Mouse (Mus musculus) testis, adult 2 months (tissue): ENCODE measurements around the gene Abca1. TPM values are rescaled to one million over a fixed set of nuclear protein-coding genes. Genes with fewer than 3 reads are reported as not detected.

Experiments
- H3K27ac ChIP-seq: fragments of 200-500 bp; 2 replicates; pipeline ENCODE4 v1.5.1; 2012; ENCODE audit warnings: low read depth, low read length; ENCODE audit not compliant: control insufficient read depth, insufficient read depth
- H3K27me3 ChIP-seq: fragments of 200-500 bp; 2 replicates; pipeline ENCODE4 v1.6.1; 2012; ENCODE audit warnings: mild to moderate bottlenecking, low read length, moderate library complexity; ENCODE audit not compliant: control insufficient read depth, insufficient read depth
- H3K36me3 ChIP-seq: fragments of 200-500 bp; 2 replicates; pipeline ENCODE4 v1.6.1; 2012; ENCODE audit warnings: mild to moderate bottlenecking, low read length; ENCODE audit not compliant: control insufficient read depth, insufficient read depth
- H3K4me1 ChIP-seq: fragments of 200-500 bp; 2 replicates; pipeline ENCODE4 v1.6.1; 2012; ENCODE audit warnings: low read length; ENCODE audit not compliant: control insufficient read depth, insufficient read depth
- H3K4me3 ChIP-seq: fragments of 200-500 bp; 2 replicates; pipeline ENCODE4 v1.5.1; 2012; ENCODE audit warnings: low read depth, mild to moderate bottlenecking, low read length, moderate library complexity, mixed read lengths; ENCODE audit not compliant: control insufficient read depth
- CTCF ChIP-seq: fragments of 200-500 bp; IDR thresholded peaks from 2 replicates; pipeline ENCODE4 v1.5.1; 2012; ENCODE audit warnings: low read depth, mild to moderate bottlenecking, inconsistent platforms, low read length, moderate library complexity; ENCODE audit not compliant: control insufficient read depth, insufficient read depth, insufficient replicate concordance
- POLR2A ChIP-seq: fragments of 200-500 bp; IDR thresholded peaks from 2 replicates; pipeline ENCODE4 v1.6.1; 2012; ENCODE audit warnings: low read depth, mild to moderate bottlenecking, inconsistent platforms, low read length, moderate library complexity; ENCODE audit not compliant: control insufficient read depth
- polyA plus RNA-seq: library from polyadenylated mRNA; depleted of rRNA; stranded (reverse); fragments of >200 nt; gene quantifications from 2 replicates; pipeline ENCODE4 v1.2.3, GENCODE M21; 2012

Abca1 gene
- polyA plus RNA-seq, 1 experiment = 9.8 TPM

DNA sequence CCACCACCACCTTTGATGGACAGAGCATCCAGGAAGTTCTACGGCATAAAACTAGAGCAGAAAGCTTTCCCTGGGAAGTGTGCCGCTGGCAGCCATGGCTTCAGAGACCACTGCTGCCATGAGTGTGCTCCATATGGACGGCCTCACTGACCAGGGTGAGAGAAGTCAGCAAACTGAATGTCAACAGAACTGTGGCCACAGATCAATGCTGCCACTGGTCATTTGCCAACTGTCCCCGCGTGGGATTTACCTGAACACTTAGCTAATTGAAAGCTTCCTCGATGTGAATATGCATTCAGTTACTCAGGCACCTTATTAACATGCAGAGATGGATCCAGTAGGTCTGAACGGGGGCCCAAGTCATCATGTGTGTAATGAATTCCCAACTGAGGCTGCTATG is 86.7 kb downstream of the Abca1 start:
- no peaks in the 10 kb centered on the region for H3K36me3 ChIP-seq
- no peak overlapping the region for H3K4me3 ChIP-seq
- no peaks in the 10 kb centered on the region for H3K27me3 ChIP-seq
- no peaks in the 10 kb centered on the region for H3K4me1 ChIP-seq
- H3K27ac ChIP-seq = no peak overlapping the region
- TF ChIP-seq POLR2A = no peak
- TF ChIP-seq CTCF = no peak

GRCm38 (mm10) chr4:53062301-53063008 is 97.2 kb downstream of the Abca1 start:
- no peaks in the 10 kb centered on the region for H3K36me3 ChIP-seq
- no peaks in the 10 kb centered on the region for H3K27me3 ChIP-seq
- TF ChIP-seq POLR2A (no peak), CTCF (no peak)
- H3K27ac ChIP-seq = no peak overlapping the region
- H3K4me3 ChIP-seq = no peak overlapping the region
- H3K4me1 ChIP-seq = no peaks in the 10 kb centered on the region

DNA sequence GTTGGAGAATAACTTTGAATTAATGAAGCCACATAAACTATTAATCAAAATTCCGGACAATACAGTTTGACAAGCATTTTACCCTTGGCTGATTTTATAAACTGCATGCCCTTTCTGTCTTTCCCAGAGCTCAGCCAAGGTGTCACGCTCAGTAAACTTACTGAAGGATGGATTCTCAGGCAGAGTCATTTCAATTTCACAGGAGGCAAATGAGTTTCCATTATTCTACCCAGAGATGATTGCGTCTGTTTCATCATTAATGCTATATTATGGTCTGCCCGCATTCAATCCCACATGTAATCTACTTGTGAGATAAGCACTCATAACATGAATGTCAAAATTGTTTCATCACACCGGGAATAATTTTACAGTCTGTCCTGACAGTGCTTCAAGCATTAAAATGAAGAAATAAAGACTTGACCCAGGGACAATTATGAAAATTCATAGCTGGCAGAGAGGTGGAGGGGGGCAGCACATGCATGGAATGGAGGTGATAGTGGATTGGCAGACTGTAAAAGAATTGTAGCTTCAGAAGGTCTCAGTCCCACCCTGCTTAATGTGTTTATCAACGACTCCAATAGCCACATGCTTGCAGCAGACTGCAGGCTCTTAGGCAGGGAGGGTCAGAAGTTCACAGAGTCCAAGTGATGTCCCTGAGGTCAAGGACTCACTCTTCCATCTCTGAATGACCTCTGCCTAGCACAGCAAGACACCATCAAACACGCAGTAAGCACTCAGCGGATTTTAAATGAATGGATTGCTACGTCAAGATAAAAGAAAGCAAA is 113.3 kb downstream of the Abca1 start:
- no peaks in the 10 kb centered on the region for H3K27me3 ChIP-seq
- H3K27ac ChIP-seq = no peak overlapping the region
- H3K4me3 ChIP-seq = no peak overlapping the region
- H3K36me3 ChIP-seq = no peaks in the 10 kb centered on the region
- no peaks in the 10 kb centered on the region for H3K4me1 ChIP-seq
- TF ChIP-seq POLR2A = no peak
- no peak for TF ChIP-seq CTCF

DNA sequence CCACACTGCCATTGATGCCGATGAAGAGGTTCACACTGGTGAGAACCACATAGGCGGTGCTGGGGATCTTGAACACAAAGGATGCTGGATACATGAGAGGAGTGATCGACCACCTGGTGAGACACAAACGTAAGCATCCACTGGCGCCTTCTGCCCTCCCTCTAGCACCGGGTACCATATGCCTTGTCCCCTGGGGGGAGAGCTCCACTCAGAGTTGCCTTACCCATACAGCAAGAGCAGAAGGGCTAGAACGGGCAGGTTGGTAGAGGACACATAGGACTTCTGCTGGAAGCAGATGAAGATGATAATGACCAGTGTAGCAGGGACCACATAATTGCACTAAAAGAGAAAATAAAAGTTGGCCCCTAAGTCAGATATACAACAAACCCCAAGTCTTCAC is 113.9 kb downstream of the Abca1 start:
- Histone ChIP-seq H3K27ac (no peak overlapping the region), H3K36me3 (no peaks in the 10 kb centered on the region), H3K4me3 (no peak overlapping the region), H3K27me3 (no peaks in the 10 kb centered on the region), H3K4me1 (no peaks in the 10 kb centered on the region)
- TF ChIP-seq POLR2A = no peak
- no peak for TF ChIP-seq CTCF

DNA sequence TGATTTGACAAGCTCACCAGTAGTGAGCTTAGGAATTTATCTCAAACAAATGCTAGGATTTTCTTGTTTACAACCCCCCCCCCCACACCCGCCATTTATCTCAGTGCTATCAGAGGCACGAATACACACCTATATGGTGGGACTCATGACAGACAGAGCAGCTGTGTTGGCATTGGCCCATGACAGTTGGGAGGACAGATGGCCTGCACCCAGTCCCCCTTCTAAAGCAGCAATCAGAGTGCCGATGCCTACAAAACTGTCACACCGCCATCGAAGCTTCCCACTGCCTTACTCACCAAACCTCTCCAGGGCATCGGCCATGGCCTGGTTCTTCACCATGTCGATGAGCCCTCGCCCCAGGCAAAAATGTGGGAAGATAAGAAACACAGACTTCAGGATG is 115.9 kb downstream of the Abca1 start:
- Histone ChIP-seq H3K27ac (no peak overlapping the region), H3K4me1 (no peaks in the 10 kb centered on the region), H3K36me3 (no peaks in the 10 kb centered on the region), H3K27me3 (no peaks in the 10 kb centered on the region), H3K4me3 (no peak overlapping the region)
- TF ChIP-seq POLR2A (no peak), CTCF (no peak)

DNA sequence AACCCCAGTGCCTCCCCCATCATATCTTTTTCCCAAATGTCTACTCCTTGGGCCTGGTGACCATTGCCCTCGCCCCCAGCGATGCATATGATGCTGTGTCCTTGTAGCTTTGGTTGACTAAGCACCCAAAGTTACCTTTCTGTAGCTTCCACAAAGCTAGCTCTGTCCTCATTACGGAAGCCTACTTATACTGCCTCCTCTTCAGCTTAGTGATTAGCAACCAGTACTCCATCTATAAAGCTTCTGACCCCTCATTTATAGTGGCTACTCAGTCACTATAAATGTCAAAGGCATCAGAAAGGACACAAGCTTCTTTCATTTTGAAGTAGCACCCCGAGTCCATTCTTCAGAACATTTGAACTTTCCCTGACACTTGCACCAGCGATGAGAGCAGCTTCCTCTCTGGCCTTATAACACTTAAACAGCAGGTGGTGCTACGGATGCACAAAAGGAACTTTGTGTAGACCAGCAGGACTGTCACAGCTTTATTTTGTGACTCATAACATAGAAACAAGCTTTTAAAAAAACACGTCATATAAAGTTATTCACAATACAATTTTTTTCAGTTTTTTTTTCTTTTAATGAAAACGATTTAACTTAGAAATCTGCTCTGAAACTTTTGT is 129.3 kb downstream of the Abca1 start:
- H3K27ac ChIP-seq = no peak overlapping the region
- no peaks in the 10 kb centered on the region for H3K4me1 ChIP-seq
- no peaks in the 10 kb centered on the region for H3K36me3 ChIP-seq
- H3K4me3 ChIP-seq = no peak overlapping the region
- TF ChIP-seq POLR2A (no peak), CTCF (no peak)
- H3K27me3 ChIP-seq = no peaks in the 10 kb centered on the region

- H3K27me3 ChIP-seq = no peaks in the 10 kb centered on the region
- H3K4me3 ChIP-seq = no peak overlapping the region
- no peaks in the 10 kb centered on the region for H3K36me3 ChIP-seq
- TF ChIP-seq POLR2A (no peak), CTCF (no peak)
- H3K27ac ChIP-seq = no peak overlapping the region
- no peaks in the 10 kb centered on the region for H3K4me1 ChIP-seq
These were observed 131.9 kb downstream of the Abca1 start for GRCm38 (mm10) chr4:53027811-53028210.
